Mouse (Mus musculus) urinary bladder, postnatal 10 days (tissue): ENCODE data around the gene Gcn1l1.

Source experiments
- DNase-seq: peaks from one replicate; pipeline ENCODE4 v3.0.0; 2022; ENCODE audit warnings: low spot score

Gcn1l1 gene

DNA sequence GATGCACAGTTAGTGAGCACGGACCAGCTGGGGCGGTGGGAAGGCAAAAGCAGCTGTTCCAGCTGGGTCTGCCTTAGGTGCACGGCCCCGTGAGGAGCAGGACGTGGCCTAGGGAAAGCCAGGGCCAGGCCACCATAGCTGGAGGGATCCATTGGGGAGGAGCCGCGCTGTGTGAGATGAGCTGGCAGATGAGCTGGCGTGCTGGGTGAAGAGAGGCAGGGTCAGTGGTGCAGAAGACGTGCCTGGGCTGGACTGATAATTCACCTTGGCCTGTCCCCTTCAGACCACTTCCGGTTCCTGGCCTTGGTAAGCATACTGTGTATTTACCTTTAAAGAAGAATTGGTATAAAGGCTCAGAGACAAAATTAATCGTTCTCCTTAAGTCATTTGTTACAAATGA is 46.5 kb downstream of the Gcn1l1 start:
- no peak for DNase-seq

- no peak for DNase-seq
Observed at GRCm38 (mm10) chr5:115613332-115613731, 48.3 kb downstream of the Gcn1l1 start.

- DNase-seq: no peak
Observed at GRCm38 (mm10) chr5:115614948-115615347, 49.9 kb downstream of the Gcn1l1 start.

DNA sequence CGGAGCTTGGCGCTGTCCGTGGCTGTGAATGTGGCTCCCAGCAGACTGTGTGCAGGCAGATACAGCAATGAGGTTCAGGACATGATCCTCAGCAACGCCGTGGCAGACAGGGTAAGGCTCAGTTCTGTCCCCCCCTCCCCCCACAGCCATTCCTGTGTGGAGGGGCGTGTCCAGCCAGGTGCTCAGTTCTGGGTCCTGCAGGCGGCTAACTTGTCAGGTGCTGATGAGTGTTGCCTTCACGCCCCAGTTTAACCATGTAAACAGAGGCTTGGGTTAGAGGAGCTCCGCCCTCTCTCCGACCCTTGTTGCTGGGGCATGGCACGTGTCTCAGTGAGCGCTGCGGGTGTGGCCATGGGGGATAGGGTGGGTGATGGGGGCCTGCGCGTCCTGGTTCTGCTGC is 54.6 kb downstream of the Gcn1l1 start:
- no peak for DNase-seq

DNA sequence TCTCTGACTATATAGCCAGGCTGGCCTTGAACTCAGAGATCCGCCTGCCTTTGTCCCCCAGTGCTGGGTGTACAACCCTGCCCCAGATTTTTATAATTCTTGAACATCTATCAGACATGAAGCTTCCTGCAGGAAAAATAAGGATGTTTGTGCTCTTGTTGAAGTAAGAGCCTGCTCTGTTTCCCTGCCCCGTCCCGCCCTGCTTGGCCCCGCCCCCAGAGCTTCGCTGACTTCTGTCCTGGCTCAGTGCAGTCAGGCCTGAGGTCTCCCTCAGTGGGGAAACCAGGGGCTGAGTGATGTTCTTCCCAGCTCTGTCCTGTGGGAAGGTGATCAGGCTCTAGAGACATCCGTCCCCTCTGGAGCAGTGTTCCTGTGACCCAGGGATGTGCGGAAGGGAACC is 57.6 kb downstream of the Gcn1l1 start:
- no peak for DNase-seq

DNA sequence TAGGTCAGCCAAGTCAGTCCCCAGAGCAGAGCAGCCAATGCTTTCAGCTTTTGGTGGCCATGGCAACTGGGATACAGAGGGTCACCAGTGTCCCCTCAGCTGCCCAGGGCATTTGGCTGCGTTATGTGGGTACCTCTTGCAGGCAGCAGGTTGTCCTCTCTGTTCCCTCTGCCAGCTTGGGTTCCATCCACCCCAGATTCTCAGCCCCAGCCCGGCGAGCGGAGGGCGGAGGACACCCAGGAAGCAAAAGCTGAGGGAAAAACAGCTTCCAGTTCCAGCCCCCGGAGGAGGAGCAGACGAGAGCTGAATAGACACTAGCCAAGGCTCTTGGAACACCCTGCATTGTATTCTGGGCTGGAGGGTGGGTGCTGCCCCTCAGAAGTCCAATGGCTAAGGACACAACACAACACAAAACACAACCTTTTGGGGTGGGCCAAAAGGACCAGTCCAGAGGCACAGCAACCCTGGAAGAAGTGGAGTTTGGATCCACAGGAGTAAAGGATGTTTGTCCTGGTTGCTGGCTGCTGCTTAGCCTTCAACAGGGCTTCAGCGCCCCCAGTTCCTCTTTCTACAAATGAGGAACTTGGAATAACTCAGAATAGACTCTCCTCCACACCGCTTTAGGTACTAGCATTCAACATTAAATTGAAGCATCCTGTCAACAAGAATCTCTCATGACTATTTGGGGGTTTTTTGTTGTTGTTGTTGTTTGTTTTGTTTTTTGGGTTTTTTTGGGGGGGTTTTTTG is 58.8 kb downstream of the Gcn1l1 start:
- DNase-seq: no peak

GRCm38 (mm10) chr5:115626237-115626886 is 61.3 kb downstream of the Gcn1l1 start:
- DNase-seq: no peak

DNA sequence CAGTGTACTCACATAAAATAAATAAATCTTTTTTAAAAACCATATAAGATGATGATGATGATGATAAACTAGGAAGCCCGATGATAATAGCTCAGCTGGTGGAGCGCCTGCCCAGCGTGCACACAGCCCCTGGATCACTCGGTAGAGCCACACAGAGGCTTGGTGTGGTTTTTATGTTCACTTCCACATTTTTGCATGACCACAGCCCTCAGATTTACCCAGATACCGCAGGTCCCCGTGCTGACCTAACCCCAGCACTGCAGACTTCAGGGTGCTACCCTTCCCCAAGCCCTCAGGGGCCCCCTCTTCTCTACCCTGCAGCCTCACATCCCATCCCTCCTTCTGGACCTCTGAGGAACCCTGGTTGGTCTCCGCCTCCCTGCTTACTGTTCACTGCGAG is 63.0 kb downstream of the Gcn1l1 start:
- DNase-seq: no peak

GRCm38 (mm10) chr5:115629672-115630071 is 64.6 kb downstream of the Gcn1l1 start:
- no peak for DNase-seq

GRCm38 (mm10) chr5:115630291-115630690 is 65.2 kb downstream of the Gcn1l1 start:
- no peak for DNase-seq

GRCm38 (mm10) chr5:115631505-115632357 is 66.7 kb downstream of the Gcn1l1 start, which contains the start of gene Rab35:
Gene Rab35, plus strand, starts transcription at chr5:115631908.
- peak; percentile 81 for DNase-seq

- no peak for DNase-seq
Observed at GRCm38 (mm10) chr5:115632358-115632714, 67.3 kb downstream of the Gcn1l1 start.

- no peak for DNase-seq
Observed at GRCm38 (mm10) chr5:115633060-115633459, 68.0 kb downstream of the Gcn1l1 start.

GRCm38 (mm10) chr5:115634046-115634445 is 69.0 kb downstream of the Gcn1l1 start:
- DNase-seq: no peak

GRCm38 (mm10) chr5:115635536-115635935 is 70.5 kb downstream of the Gcn1l1 start:
- DNase-seq: no peak

DNA sequence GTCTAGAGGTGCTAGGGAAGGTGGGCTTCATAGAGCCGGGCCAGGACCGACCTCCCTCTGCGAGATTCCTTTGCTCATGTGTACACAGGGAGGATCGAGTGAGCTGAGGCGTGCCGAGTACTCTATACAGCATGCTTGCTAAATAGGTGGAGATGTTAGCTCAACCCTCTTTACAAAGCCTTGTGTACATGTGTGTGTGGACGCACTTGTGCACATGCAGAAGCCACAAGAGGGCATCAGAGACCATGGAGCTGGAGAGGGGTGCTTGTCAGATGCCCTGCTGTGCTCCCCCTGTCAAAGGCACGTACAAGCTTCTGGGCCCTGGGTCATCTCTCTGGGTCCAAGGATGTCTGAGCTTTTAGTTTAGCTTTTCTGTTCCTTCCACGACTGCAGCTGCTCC is 79.1 kb downstream of the Gcn1l1 start:
- DNase-seq: no peak

DNA sequence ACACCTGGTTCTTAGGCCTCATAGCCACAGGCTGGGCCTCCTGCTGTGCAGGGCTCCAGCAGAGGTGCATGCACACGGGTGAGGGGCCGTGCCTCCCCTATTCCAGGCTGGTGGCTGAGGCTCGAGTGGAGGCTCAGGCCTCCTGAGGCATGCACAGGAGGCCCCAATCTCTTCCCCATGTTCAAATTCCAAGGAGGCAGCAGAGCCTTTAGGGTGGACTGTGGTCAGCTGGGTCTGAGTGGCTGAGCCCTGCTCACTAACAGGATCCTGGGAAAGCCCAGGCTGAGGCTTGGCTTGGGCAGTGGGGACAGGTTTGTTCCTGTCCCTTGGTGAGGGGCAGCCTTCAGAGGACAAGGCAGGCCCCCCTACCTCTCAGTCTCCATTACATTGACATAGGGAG is 83.8 kb downstream of the Gcn1l1 start:
- DNase-seq: no peak

GRCm38 (mm10) chr5:115649699-115650098 is 84.6 kb downstream of the Gcn1l1 start:
- no peak for DNase-seq

GRCm38 (mm10) chr5:115650885-115651284 is 85.8 kb downstream of the Gcn1l1 start:
- DNase-seq: no peak

DNA sequence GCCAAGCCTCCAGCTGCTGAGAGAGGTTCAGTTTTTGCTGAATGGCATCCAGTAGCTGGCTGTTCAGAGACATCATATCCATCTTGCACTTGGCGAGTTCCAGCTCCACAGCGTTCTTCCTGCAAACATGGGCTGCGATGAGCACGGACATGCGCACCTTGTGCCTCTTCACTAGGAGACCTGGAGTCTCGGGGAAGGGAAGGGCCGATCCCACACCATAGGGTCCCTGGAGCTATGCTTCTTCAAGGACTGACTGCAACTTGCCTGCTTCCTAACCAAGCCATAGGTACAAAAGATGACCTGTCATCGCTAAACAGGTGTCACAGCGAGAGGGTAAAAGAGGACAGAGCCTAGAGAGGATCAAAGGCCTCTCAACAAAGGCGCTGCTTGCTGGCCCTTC is 86.8 kb downstream of the Gcn1l1 start:
- no peak for DNase-seq

GRCm38 (mm10) chr5:115652681-115653575 is 87.9 kb downstream of the Gcn1l1 start:
- peak; percentile 99 for DNase-seq

DNA sequence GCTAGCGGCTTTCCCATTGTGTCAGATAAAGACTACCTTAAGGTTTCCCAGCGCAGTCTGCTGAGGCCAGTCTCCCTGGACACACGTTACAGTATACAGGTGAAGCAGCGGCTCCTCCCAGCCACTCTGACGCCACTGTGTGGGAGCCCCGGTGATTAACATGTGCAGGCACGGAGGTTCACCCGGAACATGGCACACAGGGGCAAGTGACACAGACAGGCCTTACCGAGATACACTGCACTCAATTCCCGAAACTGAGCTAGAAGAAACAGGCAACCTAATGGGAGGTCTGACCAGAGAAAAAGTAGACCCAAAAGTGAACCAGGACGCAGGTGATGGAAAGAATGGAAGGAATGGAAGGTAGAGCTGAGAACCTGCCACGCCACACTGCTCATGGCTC is 88.7 kb downstream of the Gcn1l1 start:
- no peak for DNase-seq
